Mouse (Mus musculus): ENCODE data around the gene Mrpl16.

- no peak for TF ChIP-seq CTCF (IDR thresholded peaks at IDR 0.05; ENCODE audit: insufficient read depth, low read length)
- TF ChIP-seq POLR2A (IDR thresholded peaks at IDR 0.05; ENCODE audit: borderline replicate concordance, extremely low read depth, low read depth, low read length), result no peak
These were observed 40.0 kb downstream of the Mrpl16 start for GRCm38 (mm10) chr19:11810003-11810758.

Measured in lung, adult 2 months (tissue).